Mouse (Mus musculus) liver, adult 2 months (tissue): ENCODE data around the gene Slc35g1. TPM values are rescaled to one million over a fixed set of nuclear protein-coding genes. Genes with fewer than 3 reads are reported as not detected.

ENCODE experiments used
- DNase-seq: peaks from one replicate; pipeline ENCODE4 v3.0.0-alpha.2; 2011; ENCODE audit warnings: low read depth, low spot score; ENCODE audit errors: extremely low read depth
- H3K27ac ChIP-seq: fragments of 200-500 bp; replicated peaks from 2 replicates; pipeline ENCODE4 v1.5.1; 2012; ENCODE audit warnings: low read depth, mild to moderate bottlenecking, control low read depth, inconsistent platforms, low read length; ENCODE audit not compliant: insufficient read depth
- H3K27me3 ChIP-seq: fragments of 200-500 bp; 2 replicates; pipeline ENCODE4 v1.6.1; 2012; ENCODE audit warnings: mild to moderate bottlenecking, moderate library complexity, low read length, inconsistent platforms; ENCODE audit not compliant: control insufficient read depth, insufficient read depth
- H3K36me3 ChIP-seq: fragments of 200-500 bp; 2 replicates; pipeline ENCODE4 v1.6.1; 2012; ENCODE audit warnings: low read length, inconsistent platforms; ENCODE audit not compliant: control insufficient read depth, insufficient read depth
- H3K4me1 ChIP-seq: fragments of 200-500 bp; 2 replicates; pipeline ENCODE4 v1.6.1; 2011; ENCODE audit warnings: low read length; ENCODE audit not compliant: control insufficient read depth, insufficient read depth
- H3K4me3 ChIP-seq: fragments of 200-500 bp; 2 replicates; pipeline ENCODE4 v1.5.1; 2011; ENCODE audit warnings: low read depth, mild to moderate bottlenecking, control low read depth, low read length, moderate library complexity; ENCODE audit not compliant: insufficient read depth
- H3K79me2 ChIP-seq: fragments of 200-500 bp; 2 replicates; pipeline ENCODE4 v1.6.1; 2012; ENCODE audit warnings: inconsistent platforms, mild to moderate bottlenecking, low read length, moderate library complexity; ENCODE audit not compliant: control insufficient read depth, insufficient read depth
- H3K9ac ChIP-seq: fragments of 200-500 bp; 2 replicates; pipeline ENCODE4 v1.6.1; 2012; ENCODE audit warnings: low read depth, mild to moderate bottlenecking, control low read depth, inconsistent platforms, low read length
- CTCF ChIP-seq: fragments of 200-500 bp; IDR thresholded peaks from 2 replicates; pipeline ENCODE4 v1.5.1; 2011; ENCODE audit warnings: low read depth, low read length, control low read depth
- POLR2A ChIP-seq: fragments of 200-500 bp; IDR thresholded peaks from 2 replicates; pipeline ENCODE4 v1.6.1; 2011; ENCODE audit warnings: low read length, control low read depth; ENCODE audit not compliant: insufficient read depth; ENCODE audit errors: extremely low read depth
- WGBS: fragments of 180-500 bp; shearing (Covaris S2); methylation state at CpG from one replicate; pipeline ENCODE4 v1.1.7; 2018; 5-methylcytosine and 5-hydroxymethylcytosine counted together
- polyA plus RNA-seq: library from polyadenylated mRNA; depleted of rRNA; stranded (reverse); fragments of >200 nt; gene quantifications from 2 replicates; pipeline ENCODE4 v1.2.3, GENCODE M21; 2012; rRNA removed
- total RNA-seq: library from RNA; depleted of rRNA; stranded (reverse); fragments of >200 nt; gene quantifications from 2 replicates; pipeline ENCODE4 v1.2.3, GENCODE M21; 2014; rRNA removed

The Slc35g1 gene
- total RNA-seq = 16.3 and 21.2 TPM in 2 replicates
- polyA plus RNA-seq = 4.0 and 4.7 TPM in 2 replicates

GRCm38 (mm10) chr19:38395701-38396632 is at the start of gene Slc35g1:
TSS of gene Slc35g1 (plus strand) at chr19:38395980.
- Histone ChIP-seq H3K9ac (peak within 1 kb of the TSS; percentile 99), H3K36me3 (peaks cover 6% of the 10 kb centered on the region), H3K79me2 (peaks cover 13% of the 10 kb centered on the region; the same call in 1 of the 2 replicates), H3K4me1 (peaks cover 14% of the 10 kb centered on the region), H3K4me3 (peak within 1 kb of the TSS; percentile 95), H3K27ac (peak within 1 kb of the TSS; percentile 98), H3K27me3 (no peaks in the 10 kb centered on the region)
- peak; percentile 40; the same call in 1 of the 2 replicates for TF ChIP-seq POLR2A
- TF ChIP-seq CTCF = no peak
- under 1% methylated on average over 88 of the region's 90 CpGs for WGBS
- DNase-seq = peak; percentile 81

GRCm38 (mm10) chr19:38348271-38349012 is 47.3 kb upstream of the Slc35g1 start:
- TF ChIP-seq POLR2A = no peak
- TF ChIP-seq CTCF = no peak
- Histone ChIP-seq H3K79me2 (no peaks in the 10 kb centered on the region), H3K4me1 (no peaks in the 10 kb centered on the region), H3K9ac (no peak overlapping the region), H3K27me3 (no peaks in the 10 kb centered on the region), H3K27ac (no peak overlapping the region), H3K36me3 (no peaks in the 10 kb centered on the region), H3K4me3 (no peak overlapping the region)
- WGBS = 52% methylated on average over 13 of the region's 13 CpGs
- DNase-seq = no peak

GRCm38 (mm10) chr19:38349013-38349341 is 46.8 kb upstream of the Slc35g1 start:
- no peaks in the 10 kb centered on the region for H3K79me2 ChIP-seq
- H3K27ac ChIP-seq = no peak overlapping the region
- H3K36me3 ChIP-seq = no peaks in the 10 kb centered on the region
- no peaks in the 10 kb centered on the region for H3K4me1 ChIP-seq
- H3K27me3 ChIP-seq = no peaks in the 10 kb centered on the region
- no peak overlapping the region for H3K4me3 ChIP-seq
- 88% methylated on average over 5 of the region's 5 CpGs for WGBS
- no peak overlapping the region for H3K9ac ChIP-seq
- no peak for DNase-seq
- TF ChIP-seq CTCF = no peak
- TF ChIP-seq POLR2A = no peak

- H3K9ac ChIP-seq = no peak overlapping the region
- H3K4me1 ChIP-seq = peaks cover 3% of the 10 kb centered on the region
- H3K27ac ChIP-seq = no peak overlapping the region
- WGBS = 64% methylated on average over 2 of the region's 2 CpGs
- no peak for DNase-seq
- H3K36me3 ChIP-seq = no peaks in the 10 kb centered on the region
- H3K27me3 ChIP-seq = no peaks in the 10 kb centered on the region
- no peaks in the 10 kb centered on the region for H3K79me2 ChIP-seq
- H3K4me3 ChIP-seq = no peak overlapping the region
- no peak for TF ChIP-seq CTCF
- TF ChIP-seq POLR2A = no peak
Observed at GRCm38 (mm10) chr19:38351202-38351601, 44.6 kb upstream of the Slc35g1 start.

- no peak for TF ChIP-seq CTCF
- TF ChIP-seq POLR2A = no peak
- Histone ChIP-seq H3K36me3 (no peaks in the 10 kb centered on the region), H3K4me1 (peaks cover 3% of the 10 kb centered on the region), H3K9ac (no peak overlapping the region), H3K79me2 (no peaks in the 10 kb centered on the region), H3K27ac (no peak overlapping the region), H3K27me3 (no peaks in the 10 kb centered on the region), H3K4me3 (no peak overlapping the region)
- 87% methylated on average over 3 of the region's 3 CpGs for WGBS
- no peak for DNase-seq
Observed at GRCm38 (mm10) chr19:38351728-38352127, 44.1 kb upstream of the Slc35g1 start.
